Mouse (Mus musculus) ES-Bruce4 (cell line): Measurements from ENCODE around the gene Gm10282. TPM values are rescaled to one million over a fixed set of nuclear protein-coding genes. Genes with fewer than 3 reads are reported as not detected.

ENCODE experiments used
- H3K27ac ChIP-seq: 2 replicates; pipeline ENCODE4 v1.5.1; 2012; ENCODE audit warnings: low read length, inconsistent platforms; ENCODE audit not compliant: insufficient read depth
- H3K27me3 ChIP-seq: 2 replicates; pipeline ENCODE4 v1.6.1; 2012; ENCODE audit warnings: mild to moderate bottlenecking, low read length, inconsistent platforms; ENCODE audit not compliant: control insufficient read depth, poor library complexity, insufficient read depth, severe bottlenecking
- H3K36me3 ChIP-seq: 2 replicates; pipeline ENCODE4 v1.6.1; 2012; ENCODE audit warnings: inconsistent platforms, mild to moderate bottlenecking, low read length, moderate library complexity; ENCODE audit not compliant: control insufficient read depth, poor library complexity, insufficient read depth, severe bottlenecking
- H3K4me1 ChIP-seq: one replicate; pipeline ENCODE4 v1.8.1; 2011; ENCODE audit warnings: low read length; ENCODE audit not compliant: control insufficient read depth, insufficient read depth
- H3K4me3 ChIP-seq: 2 replicates; pipeline ENCODE4 v1.5.1; 2011; ENCODE audit warnings: low read depth, mild to moderate bottlenecking, low read length
- H3K9ac ChIP-seq: 2 replicates; pipeline ENCODE4 v1.6.1; 2012; ENCODE audit warnings: low read depth, mild to moderate bottlenecking, inconsistent platforms; ENCODE audit not compliant: poor library complexity, severe bottlenecking
- H3K9me3 ChIP-seq: replicated peaks from 2 replicates; pipeline ENCODE4 v1.6.1; 2012; ENCODE audit warnings: mild to moderate bottlenecking, low read length, inconsistent platforms; ENCODE audit not compliant: control insufficient read depth, poor library complexity, insufficient read depth, severe bottlenecking
- CTCF ChIP-seq: IDR thresholded peaks from one replicate; pipeline ENCODE4 v1.8.1; 2011; ENCODE audit warnings: low read depth, low read length
- EP300 ChIP-seq: IDR thresholded peaks from 2 replicates; pipeline ENCODE4 v1.6.1; 2011; ENCODE audit warnings: low read depth, low read length; ENCODE audit not compliant: insufficient read depth
- POLR2A ChIP-seq: IDR thresholded peaks from one replicate; pipeline ENCODE4 v1.8.1; 2011; ENCODE audit warnings: low read length; ENCODE audit not compliant: insufficient read depth
- polyA plus RNA-seq: library from polyadenylated mRNA; stranded (reverse); fragments of >200 nt; gene quantifications from 2 replicates; pipeline ENCODE4 v1.2.4, GENCODE M21; 2011; ENCODE audit warnings: low read depth; ENCODE audit not compliant: missing spikeins, insufficient read depth, insufficient read length

Gm10282 gene
- polyA plus RNA-seq, 1 experiment, result 4.5 TPM

- H3K4me1 ChIP-seq, result peaks cover 13% of the 10 kb centered on the region
- no peaks in the 10 kb centered on the region for H3K27me3 ChIP-seq
- peak overlapping the region; percentile 74 for H3K4me3 ChIP-seq
- H3K9me3 ChIP-seq, result no peaks in the 10 kb centered on the region
- TF ChIP-seq POLR2A, result no peak
- no peak for TF ChIP-seq CTCF
- no peak for TF ChIP-seq EP300
- peak overlapping the region; percentile 97 for H3K9ac ChIP-seq
- peak overlapping the region; percentile 75 for H3K27ac ChIP-seq
- peaks cover 33% of the 10 kb centered on the region for H3K36me3 ChIP-seq
These were observed 16.8 kb upstream of the Gm10282 start for GRCm38 (mm10) chr8:72321635-72322441.

GRCm38 (mm10) chr8:72320803-72321583 lies 15.9 kb upstream of the Gm10282 start:
- peak overlapping the region; percentile 78 for H3K4me3 ChIP-seq
- peaks cover 10% of the 10 kb centered on the region for H3K4me1 ChIP-seq
- TF ChIP-seq CTCF (no peak), EP300 (no peak), POLR2A (no peak)
- H3K27me3 ChIP-seq, result no peaks in the 10 kb centered on the region
- peaks cover 33% of the 10 kb centered on the region for H3K36me3 ChIP-seq
- peak overlapping the region; percentile 97 for H3K9ac ChIP-seq
- peak overlapping the region; percentile 75; the same call in 1 of the 2 replicates for H3K27ac ChIP-seq
- H3K9me3 ChIP-seq, result no peaks in the 10 kb centered on the region

- Histone ChIP-seq H3K4me1 (peaks cover 10% of the 10 kb centered on the region), H3K9ac (peak overlapping the region; percentile 97), H3K27me3 (no peaks in the 10 kb centered on the region), H3K36me3 (peaks cover 33% of the 10 kb centered on the region), H3K27ac (0 out of 2 replicates have a peak overlapping the region, but pooled peaks have one; percentile 2), H3K4me3 (peak overlapping the region; percentile 78), H3K9me3 (no peaks in the 10 kb centered on the region)
- TF ChIP-seq POLR2A, result no peak
- TF ChIP-seq CTCF, result no peak
- no peak for TF ChIP-seq EP300
These were observed 15.1 kb upstream of the Gm10282 start for GRCm38 (mm10) chr8:72319921-72320802.

- peak overlapping the region; percentile 78 for H3K4me3 ChIP-seq
- peaks cover 10% of the 10 kb centered on the region for H3K4me1 ChIP-seq
- H3K9me3 ChIP-seq, result no peaks in the 10 kb centered on the region
- 0 out of 2 replicates have a peak overlapping the region, but pooled peaks have one; percentile 3 for H3K27ac ChIP-seq
- peak overlapping the region; percentile 97 for H3K9ac ChIP-seq
- no peaks in the 10 kb centered on the region for H3K27me3 ChIP-seq
- TF ChIP-seq EP300 (no peak), CTCF (no peak), POLR2A (no peak)
- H3K36me3 ChIP-seq, result peaks cover 33% of the 10 kb centered on the region
These were observed 14.3 kb upstream of the Gm10282 start for GRCm38 (mm10) chr8:72319397-72319796.

- Histone ChIP-seq H3K27me3 (no peaks in the 10 kb centered on the region), H3K27ac (peak within 1 kb of the TSS; percentile 90)
- TF ChIP-seq EP300, result peak; percentile 26; the same call in 1 of the 2 replicates
- peak; percentile 96 for TF ChIP-seq POLR2A
- TF ChIP-seq CTCF, result no peak
These were observed 13.8 kb upstream of the Gm10282 start, which contains the start of gene Klf2 for GRCm38 (mm10) chr8:72318801-72319322. Gene Klf2 (plus strand): TSS chr8:72319033.

More at GRCm38 (mm10) chr8:72318801-72319322, 13.8 kb upstream of the Gm10282 start, which contains the start of gene Klf2:
- Histone ChIP-seq H3K9ac (peak within 1 kb of the TSS; percentile 97), H3K4me1 (peaks cover 10% of the 10 kb centered on the region), H3K4me3 (peak within 1 kb of the TSS; percentile 78), H3K9me3 (no peaks in the 10 kb centered on the region), H3K36me3 (peaks cover 33% of the 10 kb centered on the region)
